Mouse (Mus musculus): ENCODE results near the gene Ccnf.

Gene Ccnf

GRCm38 (mm10) chr17:24223513-24223912, 27.8 kb downstream of the Ccnf start:
- no peak for DNase-seq (ENCODE audit: low spot score)

GRCm38 (mm10) chr17:24222653-24223052, 28.6 kb downstream of the Ccnf start:
- DNase-seq (ENCODE audit: low spot score): no peak

GRCm38 (mm10) chr17:24220435-24221411, 30.6 kb downstream of the Ccnf start, which contains the start of gene Tedc2:
Tedc2 (minus strand) TSS chr17:24220851.
- peak; percentile 93 for DNase-seq (ENCODE audit: low spot score)

GRCm38 (mm10) chr17:24216836-24217235, 34.4 kb downstream of the Ccnf start:
- no peak for DNase-seq (ENCODE audit: low spot score)

GRCm38 (mm10) chr17:24213186-24213585, 38.1 kb downstream of the Ccnf start:
- DNase-seq (ENCODE audit: low spot score): no peak

- DNase-seq (ENCODE audit: low spot score): no peak
Observed at GRCm38 (mm10) chr17:24212441-24213018, 38.8 kb downstream of the Ccnf start.

- DNase-seq (ENCODE audit: low spot score): peak; percentile 87
Observed at GRCm38 (mm10) chr17:24211631-24212440, 39.4 kb downstream of the Ccnf start.

GRCm38 (mm10) chr17:24210591-24210990, 40.7 kb downstream of the Ccnf start:
- no peak for DNase-seq (ENCODE audit: low spot score)

GRCm38 (mm10) chr17:24209916-24210240, 41.4 kb downstream of the Ccnf start:
- no peak for DNase-seq (ENCODE audit: low spot score)

- DNase-seq (ENCODE audit: low spot score): peak; percentile 39
Observed at GRCm38 (mm10) chr17:24209043-24209915, 42.0 kb downstream of the Ccnf start, which contains the start of gene Ntn3. Ntn3 (minus strand) TSS chr17:24209531.

GRCm38 (mm10) chr17:24208641-24209042, 42.6 kb downstream of the Ccnf start:
- no peak for DNase-seq (ENCODE audit: low spot score)

GRCm38 (mm10) chr17:24207768-24208640, 43.3 kb downstream of the Ccnf start:
- DNase-seq (ENCODE audit: low spot score): no peak

GRCm38 (mm10) chr17:24206451-24207351, 44.6 kb downstream of the Ccnf start:
- peak; percentile 77 for DNase-seq (ENCODE audit: low spot score)

- DNase-seq (ENCODE audit: low spot score): peak; percentile 63
Observed at GRCm38 (mm10) chr17:24205908-24206361, 45.3 kb downstream of the Ccnf start.

GRCm38 (mm10) chr17:24205284-24205888, 45.9 kb downstream of the Ccnf start, which contains the start of gene Tbc1d24:
Tbc1d24 (minus strand) TSS chr17:24205562.
- DNase-seq (ENCODE audit: low spot score): peak; percentile 94

GRCm38 (mm10) chr17:24204846-24205245, 46.4 kb downstream of the Ccnf start:
- no peak for DNase-seq (ENCODE audit: low spot score)

- no peak for DNase-seq (ENCODE audit: low spot score)
Observed at GRCm38 (mm10) chr17:24203611-24204534, 47.4 kb downstream of the Ccnf start.

GRCm38 (mm10) chr17:24203068-24203467, 48.2 kb downstream of the Ccnf start:
- no peak for DNase-seq (ENCODE audit: low spot score)

Data from layer of hippocampus, adult 11-12 months (tissue).